Mouse (Mus musculus) brain, embryonic 14.5 days (tissue): Measurements from ENCODE around the gene Acot5.

Experiments
- CTCF ChIP-seq: fragments of 200-500 bp; IDR thresholded peaks from 2 replicates; pipeline ENCODE4 v1.5.1; 2012; ENCODE audit warnings: inconsistent platforms, mild to moderate bottlenecking, moderate library complexity, borderline replicate concordance; ENCODE audit not compliant: insufficient read depth, insufficient read length; ENCODE audit errors: extremely low read depth
- POLR2A ChIP-seq: fragments of 200-500 bp; IDR thresholded peaks from 2 replicates; pipeline ENCODE4 v1.6.1; 2012; ENCODE audit warnings: mild to moderate bottlenecking, inconsistent platforms, borderline replicate concordance; ENCODE audit not compliant: poor library complexity, insufficient read depth, insufficient read length, severe bottlenecking; ENCODE audit errors: extremely low read depth

DNA sequence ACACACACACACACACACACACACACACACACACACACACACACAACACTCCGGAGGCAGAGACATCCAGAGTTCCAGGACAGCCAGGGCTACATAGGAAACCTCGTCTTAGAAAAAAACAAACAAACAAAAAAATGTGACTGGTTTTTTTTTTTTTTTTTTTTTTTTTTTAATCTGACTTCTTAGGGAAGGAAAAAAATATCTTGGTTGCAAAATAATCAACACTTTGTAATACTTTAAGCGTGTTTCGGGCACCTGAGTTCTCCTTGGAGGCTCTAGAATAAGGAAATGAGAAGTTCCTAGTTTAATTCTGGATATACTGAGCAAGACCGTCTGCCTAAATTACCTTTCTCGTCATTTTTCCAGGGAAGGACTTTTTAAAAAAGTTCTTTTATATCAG is 44.6 kb downstream of the Acot5 start:
- TF ChIP-seq CTCF (no peak), POLR2A (no peak)
